Mouse (Mus musculus) small intestine, adult 2 months (tissue): ENCODE results near the gene D230025D16Rik. TPM values are rescaled to one million over a fixed set of nuclear protein-coding genes. Genes with fewer than 3 reads are reported as not detected.
"Not testable (repeated sequence)": the region's sequence is repeated elsewhere in the genome, so short reads cannot be mapped to it uniquely, and the experiment has no call there.

ENCODE experiments used
- H3K27ac ChIP-seq: fragments of 200-500 bp; 2 replicates; pipeline ENCODE4 v1.5.1; 2012; ENCODE audit warnings: low read depth, low read length, control low read depth, inconsistent platforms; ENCODE audit not compliant: insufficient read depth
- H3K27me3 ChIP-seq: fragments of 200-500 bp; 2 replicates; pipeline ENCODE4 v1.6.1; 2012; ENCODE audit warnings: mild to moderate bottlenecking, moderate library complexity, low read length, inconsistent platforms; ENCODE audit not compliant: control insufficient read depth, insufficient read depth
- H3K36me3 ChIP-seq: fragments of 200-500 bp; 2 replicates; pipeline ENCODE4 v1.6.1; 2012; ENCODE audit warnings: mild to moderate bottlenecking, low read length, control low read depth, inconsistent platforms; ENCODE audit not compliant: control insufficient read depth, insufficient read depth
- H3K4me1 ChIP-seq: fragments of 200-500 bp; 2 replicates; pipeline ENCODE4 v1.6.1; 2012; ENCODE audit warnings: low read length, inconsistent platforms, mixed read lengths; ENCODE audit not compliant: control insufficient read depth, insufficient read depth, insufficient read length
- H3K4me3 ChIP-seq: fragments of 200-500 bp; 2 replicates; pipeline ENCODE4 v1.5.1; 2012; ENCODE audit warnings: low read depth, mild to moderate bottlenecking, control low read depth, inconsistent platforms, low read length, moderate library complexity
- CTCF ChIP-seq: fragments of 200-500 bp; IDR thresholded peaks from 2 replicates; pipeline ENCODE4 v1.5.1; 2012; ENCODE audit warnings: low read depth, mild to moderate bottlenecking, control low read depth, inconsistent platforms, low read length, moderate library complexity, mixed read lengths; ENCODE audit not compliant: insufficient replicate concordance, insufficient read length; ENCODE audit errors: extremely low read depth
- POLR2A ChIP-seq: fragments of 200-500 bp; IDR thresholded peaks from 2 replicates; pipeline ENCODE4 v1.6.1; 2012; ENCODE audit warnings: low read depth, mild to moderate bottlenecking, control low read depth, inconsistent platforms, low read length, moderate library complexity
- WGBS: fragments of 180-500 bp; shearing (Covaris S2); methylation state at CpG from one replicate; pipeline ENCODE4 v1.1.7; 2018; 5-methylcytosine and 5-hydroxymethylcytosine counted together
- polyA plus RNA-seq: library from polyadenylated mRNA; depleted of rRNA; stranded (reverse); fragments of >200 nt; gene quantifications from 2 replicates; pipeline ENCODE4 v1.2.3, GENCODE M21; 2012

D230025D16Rik gene
- polyA plus RNA-seq, 1 experiment: 9.4 TPM

- Histone ChIP-seq H3K27ac (no peak overlapping the region), H3K27me3 (no peaks in the 10 kb centered on the region), H3K36me3 (peaks cover under 1% of the 10 kb centered on the region; the same call in 1 of the 2 replicates), H3K4me1 (no peaks in the 10 kb centered on the region), H3K4me3 (no peak overlapping the region)
- WGBS: 2% methylated on average over 6 of the region's 6 CpGs
- TF ChIP-seq CTCF: no peak
- no peak for TF ChIP-seq POLR2A
Observed at GRCm38 (mm10) chr8:105225917-105226316, 972 bp downstream of the D230025D16Rik start.

- Histone ChIP-seq H3K4me1 (no peaks in the 10 kb centered on the region), H3K36me3 (peaks cover 25% of the 10 kb centered on the region), H3K4me3 (no peak overlapping the region), H3K27me3 (no peaks in the 10 kb centered on the region), H3K27ac (no peak overlapping the region)
- 83% methylated on average over 12 of the region's 12 CpGs for WGBS
- TF ChIP-seq CTCF (no peak), POLR2A (no peak)
Observed at GRCm38 (mm10) chr8:105231503-105232320, 6.8 kb downstream of the D230025D16Rik start.

- WGBS: 86% methylated on average over 4 of the region's 4 CpGs
- H3K4me3 ChIP-seq, H3K27me3 ChIP-seq, H3K27ac ChIP-seq, H3K4me1 ChIP-seq: not testable (repeated sequence)
- peaks cover 28% of the 10 kb centered on the region for H3K36me3 ChIP-seq
Observed at GRCm38 (mm10) chr8:105232321-105232693, 7.4 kb downstream of the D230025D16Rik start.

- H3K27me3 ChIP-seq: no peaks in the 10 kb centered on the region
- 30% methylated on average over 1 of the region's 1 CpGs for WGBS
- H3K27ac ChIP-seq: no peak overlapping the region
- TF ChIP-seq POLR2A: no peak
- no peak for TF ChIP-seq CTCF
- no peaks in the 10 kb centered on the region for H3K4me1 ChIP-seq
- peaks cover 32% of the 10 kb centered on the region for H3K36me3 ChIP-seq
- H3K4me3 ChIP-seq: no peak overlapping the region
Observed at GRCm38 (mm10) chr8:105233126-105233935, 8.4 kb downstream of the D230025D16Rik start.

GRCm38 (mm10) chr8:105235206-105235605, 10.3 kb downstream of the D230025D16Rik start:
- no peak overlapping the region for H3K27ac ChIP-seq
- H3K4me3 ChIP-seq: no peak overlapping the region
- no peaks in the 10 kb centered on the region for H3K4me1 ChIP-seq
- H3K27me3 ChIP-seq: no peaks in the 10 kb centered on the region
- no peak for TF ChIP-seq POLR2A
- TF ChIP-seq CTCF: no peak
- H3K36me3 ChIP-seq: peaks cover 43% of the 10 kb centered on the region
- 38% methylated on average over 1 of the region's 1 CpGs for WGBS

GRCm38 (mm10) chr8:105237442-105238142, 12.6 kb downstream of the D230025D16Rik start:
- peaks cover 50% of the 10 kb centered on the region for H3K36me3 ChIP-seq
- H3K27ac ChIP-seq: no peak overlapping the region
- H3K4me3 ChIP-seq: no peak overlapping the region
- WGBS: 86% methylated on average over 14 of the region's 14 CpGs
- H3K4me1 ChIP-seq: no peaks in the 10 kb centered on the region
- no peaks in the 10 kb centered on the region for H3K27me3 ChIP-seq
- TF ChIP-seq CTCF (no peak), POLR2A (no peak)

- WGBS: 95% methylated on average over 7 of the region's 7 CpGs
- Histone ChIP-seq H3K4me3 (no peak overlapping the region), H3K36me3 (peaks cover 43% of the 10 kb centered on the region), H3K4me1 (no peaks in the 10 kb centered on the region), H3K27ac (no peak overlapping the region), H3K27me3 (no peaks in the 10 kb centered on the region)
- TF ChIP-seq CTCF: no peak
- TF ChIP-seq POLR2A: no peak
Observed at GRCm38 (mm10) chr8:105241016-105241415, 16.1 kb downstream of the D230025D16Rik start.
